In genomic region chrX:13230615-13231179, GRCm38 (mm10) we compare ENCODE assay signal across 8 mouse cellular contexts. TPM values are rescaled to one million over a fixed set of nuclear protein-coding genes. Genes with fewer than 3 reads are reported as not detected.
DNase-seq lines count a peak whose midpoint lies in the region; ATAC-seq lines count a peak whose summit lies in the region.

No protein-coding gene starts in this region.

- peak overlapping the region; percentile 52 for H3K4me2 ChIP-seq in hindbrain, embryonic 16.5 days (ENCODE audit: low read length)

- H3K27me3 ChIP-seq in hindbrain, embryonic 16.5 days (replicated peaks; ENCODE audit: control insufficient read depth, insufficient read depth, low read length) = no peaks in the 10 kb centered on the region; the same call in 1 of the 2 replicates

- 4% methylated on average over 17 of the region's 17 CpGs for WGBS in hindbrain, embryonic 16.5 days

- no peaks in the 10 kb centered on the region for H3K9me3 ChIP-seq in hindbrain, embryonic 16.5 days (ENCODE audit: control insufficient read depth, low read length)

- peak overlapping the region; percentile 43; the same call in 1 of the 2 replicates for H3K9ac ChIP-seq in hindbrain, embryonic 16.5 days (ENCODE audit: low read depth, low read length)

- H3K4me1 ChIP-seq in hindbrain, embryonic 16.5 days (ENCODE audit: control insufficient read depth, insufficient read depth, low read depth, low read length) = no peaks in the 10 kb centered on the region

- H3K4me3 ChIP-seq in hindbrain, embryonic 16.5 days (ENCODE audit: low read length) = peak overlapping the region; percentile 35

- DNase-seq in adipocyte (ENCODE audit: low spot score) = peak; percentile 92
- DNase-seq in gastrocnemius, adult 18-20 months (ENCODE audit: low spot score) = peak; percentile 78
- peak; percentile 66 to 84 for DNase-seq in left cerebral cortex, adult 18-20 months (ENCODE audit: low spot score in 2 of 2)
- DNase-seq in lung, postnatal 4 days = peak; percentile 82 to 87
- DNase-seq in right cerebral cortex, postnatal 10 days (ENCODE audit: low spot score in 2 of 2) = peak; percentile 87 to 93
- peak; percentile 60 to 75 for DNase-seq in urinary bladder, postnatal 36 days (ENCODE audit: low spot score in 2 of 2)

- peak; percentile 97 for ATAC-seq in common myeloid progenitor, adult 5-6 weeks (replicated peaks; ENCODE audit: low read depth, poor library complexity, severe bottlenecking)
- ATAC-seq in hindbrain, embryonic 16.5 days = peak; percentile 99

- H3K27ac ChIP-seq in hindbrain, embryonic 16.5 days (ENCODE audit: low read depth, low read length) = peak overlapping the region; percentile 77

- no peaks in the 10 kb centered on the region for H3K36me3 ChIP-seq in hindbrain, embryonic 16.5 days (ENCODE audit: control insufficient read depth, insufficient read depth, low read length)

RNA-seq across cellular contexts. Expression of gene Ddx3x, which starts 50.1 kb away (rescaled TPM):
- total RNA-seq in common myeloid progenitor, adult 5-6 weeks (2017) = 557 and 585 TPM in 2 replicates
- 100 to 1,000 TPM; 149 to 200 TPM for total RNA-seq in gastrocnemius, adult 18-20 months (2021)
- polyA plus RNA-seq in hindbrain, embryonic 16.5 days (2015; fragmentation: Nextera tagmentation; extraction: Ambion mirVana) = 90.9 and 93.3 TPM in 2 replicates
- total RNA-seq in left cerebral cortex, adult 18-20 months (2021) = 100 to 1,000 TPM; 158 to 206 TPM

Comparison
In these comparisons a context has a peak if more than half of its experiments do, and no peak if none do; other contexts are left out.
1. Peak in every context shown above with its lines: DNase-seq, ATAC-seq, H3K4me3 ChIP-seq and H3K27ac ChIP-seq.